Mouse (Mus musculus) stomach, embryonic 14.5 days (tissue): ENCODE measurements around the gene Elob. TPM values are rescaled to one million over a fixed set of nuclear protein-coding genes. Genes with fewer than 3 reads are reported as not detected.

ENCODE experiments used
- ATAC-seq: fragments of 200-750 bp; cut with Nextera tagmentation; 2 replicates; pipeline ENCODE4 v1.8.0; 2017; ENCODE audit warnings: low read depth, moderate TSS enrichment; ENCODE audit not compliant: insufficient number of reproducible peaks, insufficient read depth, low FRiP score
- H3K27ac ChIP-seq: fragments of 300-500 bp; sonication (generic); 2 replicates; pipeline ENCODE4 v1.5.1; 2014; ENCODE audit warnings: mild to moderate bottlenecking, low read length, moderate library complexity, mixed read lengths
- H3K27me3 ChIP-seq: fragments of 300-500 bp; sonication (generic); 2 replicates; pipeline ENCODE4 v1.6.1; 2014; ENCODE audit warnings: low read length, control low read depth, mixed read lengths; ENCODE audit not compliant: control insufficient read depth, insufficient read depth
- H3K36me3 ChIP-seq: fragments of 300-500 bp; sonication (generic); 2 replicates; pipeline ENCODE4 v1.6.1; 2014; ENCODE audit warnings: mild to moderate bottlenecking, control low read depth, low read length, moderate library complexity, mixed read lengths; ENCODE audit not compliant: control insufficient read depth, insufficient read depth
- H3K4me1 ChIP-seq: fragments of 300-500 bp; sonication (generic); 2 replicates; pipeline ENCODE4 v1.6.1; 2014; ENCODE audit warnings: low read length, control low read depth, mixed read lengths; ENCODE audit not compliant: control insufficient read depth, insufficient read depth
- H3K4me2 ChIP-seq: fragments of 300-500 bp; sonication (generic); replicated peaks from 2 replicates; pipeline ENCODE4 v1.6.1; 2014; ENCODE audit warnings: low read depth, low read length, control low read depth
- H3K4me3 ChIP-seq: fragments of 300-500 bp; sonication (generic); 2 replicates; pipeline ENCODE4 v1.5.1; 2014; ENCODE audit warnings: low read depth, low read length, control low read depth
- H3K9ac ChIP-seq: fragments of 300-500 bp; sonication (generic); replicated peaks from 2 replicates; pipeline ENCODE4 v1.6.1; 2014; ENCODE audit warnings: low read depth, mild to moderate bottlenecking, control low read depth, low read length, moderate library complexity, mixed read lengths
- H3K9me3 ChIP-seq: fragments of 300-500 bp; sonication (generic); 2 replicates; pipeline ENCODE4 v1.6.1; 2016; ENCODE audit warnings: low read depth, low read length, control low read depth; ENCODE audit not compliant: control insufficient read depth
- WGBS: fragments of 180-500 bp; shearing (Covaris S2); extraction: QIAGEN DNeasy Blood & Tissue Kit; methylation state at CpG from one replicate; pipeline ENCODE4 v1.1.7; 2014; 5-methylcytosine and 5-hydroxymethylcytosine counted together
- polyA plus RNA-seq: library from polyadenylated mRNA; unstranded; fragments of >200 nt; fragmentation: Nextera tagmentation; extraction: Ambion mirVana; gene quantifications from 2 replicates; pipeline ENCODE4 v1.2.1, GENCODE M21; 2014

The Elob gene
- polyA plus RNA-seq, 1 experiment from 2014 or later: 1,209 TPM

GRCm38 (mm10) chr17:23836006-23836575 is 7.2 kb upstream of the Elob start, which contains the start of gene Prss33:
TSS of gene Prss33 (minus strand) at chr17:23836056.
- H3K9ac ChIP-seq: no peak within 1 kb of the TSS
- no peaks in the 10 kb centered on the region for H3K27me3 ChIP-seq
- no peak within 1 kb of the TSS for H3K27ac ChIP-seq
- H3K36me3 ChIP-seq: no peaks in the 10 kb centered on the region
- no peaks in the 10 kb centered on the region for H3K4me1 ChIP-seq
- 68% methylated on average over 8 of the region's 8 CpGs for WGBS
- H3K9me3 ChIP-seq: no peaks in the 10 kb centered on the region
- no peak within 1 kb of the TSS for H3K4me3 ChIP-seq
- no peak for ATAC-seq
- no peak within 1 kb of the TSS for H3K4me2 ChIP-seq

GRCm38 (mm10) chr17:23831201-23831600 is 2.3 kb upstream of the Elob start:
- no peak for ATAC-seq
- Histone ChIP-seq H3K4me3 (no peak overlapping the region), H3K4me1 (peaks cover 8% of the 10 kb centered on the region), H3K9ac (no peak overlapping the region), H3K9me3 (no peaks in the 10 kb centered on the region), H3K27me3 (no peaks in the 10 kb centered on the region), H3K4me2 (no peak overlapping the region), H3K36me3 (peaks cover 11% of the 10 kb centered on the region), H3K27ac (no peak overlapping the region)
- 97% methylated on average over 1 of the region's 1 CpGs for WGBS

GRCm38 (mm10) chr17:23828271-23829001 is 500 bp downstream of the Elob start:
- WGBS: under 1% methylated on average over 40 of the region's 47 CpGs

GRCm38 (mm10) chr17:23825591-23825990 is 3.3 kb downstream of the Elob start:
- H3K36me3 ChIP-seq: peaks cover 62% of the 10 kb centered on the region
- H3K9me3 ChIP-seq: no peaks in the 10 kb centered on the region
- ATAC-seq: no peak
- no peak overlapping the region for H3K4me2 ChIP-seq
- H3K4me1 ChIP-seq: peaks cover 8% of the 10 kb centered on the region
- WGBS: 86% methylated on average over 4 of the region's 4 CpGs
- H3K9ac ChIP-seq: no peak overlapping the region
- no peaks in the 10 kb centered on the region for H3K27me3 ChIP-seq
- H3K4me3 ChIP-seq: no peak overlapping the region
- H3K27ac ChIP-seq: no peak overlapping the region

More at GRCm38 (mm10) chr17:23828271-23829001, 500 bp downstream of the Elob start:
- peak overlapping the region; percentile 77 for H3K27ac ChIP-seq
- H3K4me3 ChIP-seq: peak overlapping the region; percentile 82
- H3K9ac ChIP-seq: peak overlapping the region; percentile 86
- H3K9me3 ChIP-seq: no peaks in the 10 kb centered on the region
- H3K36me3 ChIP-seq: peaks cover 35% of the 10 kb centered on the region
- H3K4me1 ChIP-seq: peaks cover 8% of the 10 kb centered on the region
- no peaks in the 10 kb centered on the region for H3K27me3 ChIP-seq
- peak overlapping the region; percentile 90 for H3K4me2 ChIP-seq
- peak; percentile 79 for ATAC-seq

GRCm38 (mm10) chr17:23823614-23824013 is 5.3 kb downstream of the Elob start:
- Histone ChIP-seq H3K27ac (no peak overlapping the region), H3K36me3 (peaks cover 82% of the 10 kb centered on the region), H3K4me2 (no peak overlapping the region), H3K27me3 (no peaks in the 10 kb centered on the region), H3K9me3 (peaks cover 6% of the 10 kb centered on the region; the same call in 1 of the 2 replicates), H3K9ac (no peak overlapping the region), H3K4me1 (peaks cover 8% of the 10 kb centered on the region), H3K4me3 (no peak overlapping the region)
- ATAC-seq: no peak
- 90% methylated on average over 12 of the region's 12 CpGs for WGBS

- no peak for ATAC-seq
- Histone ChIP-seq H3K9me3 (peaks cover 12% of the 10 kb centered on the region; the same call in 1 of the 2 replicates), H3K36me3 (peaks cover 88% of the 10 kb centered on the region), H3K27me3 (no peaks in the 10 kb centered on the region), H3K4me2 (no peak overlapping the region), H3K9ac (no peak overlapping the region), H3K27ac (no peak overlapping the region), H3K4me3 (no peak overlapping the region), H3K4me1 (peaks cover 8% of the 10 kb centered on the region)
- WGBS: 80% methylated on average over 16 of the region's 16 CpGs
Measured at GRCm38 (mm10) chr17:23823018-23823417, 5.9 kb downstream of the Elob start.

- Histone ChIP-seq H3K9ac (no peak overlapping the region), H3K36me3 (peaks cover 95% of the 10 kb centered on the region), H3K4me2 (no peak overlapping the region), H3K27me3 (no peaks in the 10 kb centered on the region), H3K9me3 (peaks cover 12% of the 10 kb centered on the region; the same call in 1 of the 2 replicates), H3K4me3 (no peak overlapping the region), H3K4me1 (peaks cover 1% of the 10 kb centered on the region; the same call in 1 of the 2 replicates), H3K27ac (no peak overlapping the region)
- WGBS: 66% methylated on average over 6 of the region's 6 CpGs
- no peak for ATAC-seq
Measured at GRCm38 (mm10) chr17:23822094-23822493, 6.8 kb downstream of the Elob start.

- no peak for ATAC-seq
Measured at GRCm38 (mm10) chr17:23820731-23821130, 8.2 kb downstream of the Elob start.

More at GRCm38 (mm10) chr17:23820731-23821130, 8.2 kb downstream of the Elob start:
- Histone ChIP-seq H3K27ac (no peak overlapping the region), H3K4me3 (no peak overlapping the region), H3K9ac (no peak overlapping the region), H3K4me2 (no peak overlapping the region), H3K4me1 (no peaks in the 10 kb centered on the region), H3K36me3 (peaks cover 97% of the 10 kb centered on the region), H3K9me3 (peaks cover 13% of the 10 kb centered on the region; the same call in 1 of the 2 replicates), H3K27me3 (no peaks in the 10 kb centered on the region)
- 95% methylated on average over 5 of the region's 5 CpGs for WGBS
